Mouse (Mus musculus): Measurements from ENCODE around the gene Cul5.

Cul5 gene

DNA sequence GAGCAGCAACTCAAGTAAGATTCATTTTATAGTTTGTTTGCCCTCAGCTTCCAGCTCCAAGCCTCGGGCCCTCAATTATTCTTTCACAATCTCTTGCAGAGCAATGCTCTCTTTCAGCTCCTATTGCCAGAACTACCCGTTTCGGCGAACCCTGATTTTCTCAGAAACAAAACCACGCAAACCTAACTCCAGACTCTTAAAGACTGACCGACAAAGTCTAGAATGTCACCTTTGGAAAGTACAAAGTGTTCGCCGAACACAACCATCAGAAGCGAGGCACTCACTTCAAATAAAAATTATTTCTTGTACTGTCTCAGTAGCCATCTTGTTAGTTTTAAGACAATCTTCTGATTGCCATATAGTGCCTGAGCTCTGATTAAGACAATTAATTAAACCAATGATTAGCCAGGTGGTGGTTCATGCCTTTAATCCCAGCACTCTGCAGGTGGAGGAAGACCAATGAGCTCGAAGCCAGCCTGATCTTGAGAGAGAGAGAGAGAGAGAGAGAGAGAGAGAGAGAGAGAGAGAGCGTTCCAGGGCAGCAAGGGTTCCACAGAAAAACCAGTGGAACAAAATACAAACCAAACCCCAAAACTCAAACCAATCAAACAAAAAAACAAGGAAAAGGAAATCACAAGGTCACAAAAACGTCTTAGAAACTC, 60.4 kb downstream of the Cul5 start:
- CTCF ChIA-PET, result interaction anchor here (0.6 kb wide), 1 partner anchor 104 kb away, joined by 4 read pairs; no protein-coding TSS in a partner anchor

DNA sequence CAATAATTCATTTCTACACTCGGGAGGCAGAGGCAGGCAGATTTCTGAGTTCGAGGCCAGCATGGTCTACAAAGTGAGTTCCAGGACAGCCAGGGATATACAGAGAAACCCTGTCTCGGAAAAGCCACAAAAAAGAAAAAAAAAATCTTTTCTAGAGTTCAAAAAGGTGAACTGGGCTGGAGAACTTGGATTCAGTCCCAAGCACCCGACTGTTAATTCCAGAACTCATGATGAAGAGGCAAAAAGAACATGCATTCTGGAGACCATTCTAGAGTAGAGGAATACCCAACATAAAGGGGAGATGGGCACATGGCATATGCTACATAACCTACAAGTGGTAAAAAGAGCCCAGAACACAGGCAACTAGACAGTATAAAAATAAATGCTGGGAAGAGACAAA, 62.0 kb downstream of the Cul5 start:
- CTCF ChIA-PET, result no interaction called here

- CTCF ChIA-PET, result no interaction called here
Observed at GRCm38 (mm10) chr9:53607192-53607591, 62.6 kb downstream of the Cul5 start.

DNA sequence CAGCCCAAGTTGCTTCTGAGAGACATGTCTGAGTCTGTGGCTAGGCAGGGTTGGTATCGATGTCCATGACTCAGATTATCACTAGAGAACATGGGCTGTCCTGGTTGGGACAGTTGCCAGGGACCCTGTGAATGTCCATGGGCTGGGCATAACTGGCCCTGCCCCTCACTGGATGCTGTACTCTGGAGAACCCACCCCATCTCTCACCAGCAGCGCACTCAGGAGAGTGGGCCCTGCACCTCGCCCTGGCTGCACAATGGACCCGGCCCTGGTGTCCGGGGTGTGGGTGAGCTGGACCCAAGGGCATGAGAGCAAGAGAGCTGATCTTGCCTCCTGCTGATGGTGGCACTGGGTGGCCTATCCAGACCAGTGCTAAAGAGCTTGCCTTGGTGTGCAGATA, 64.9 kb downstream of the Cul5 start:
- CTCF ChIA-PET, result no interaction called here

DNA sequence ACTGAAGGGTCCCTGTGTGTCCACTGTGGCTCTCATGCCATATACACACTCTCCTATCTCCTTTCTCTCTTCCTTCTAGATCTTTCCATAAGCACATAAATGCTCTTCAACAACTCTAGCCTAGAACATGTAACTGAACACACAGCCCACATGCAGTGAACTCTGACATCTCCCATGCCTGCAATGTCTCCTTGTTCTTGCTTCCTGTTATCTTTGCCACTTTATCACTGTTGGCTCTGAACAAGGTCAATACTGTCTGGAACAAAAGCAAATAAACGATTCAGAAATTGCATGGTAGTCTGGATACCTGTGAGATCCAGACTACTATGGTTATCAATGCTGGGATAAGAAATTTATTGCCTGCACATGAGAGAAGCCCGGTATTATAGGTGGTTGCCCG, 66.0 kb downstream of the Cul5 start:
- CTCF ChIA-PET, result interaction anchor here (1.6 kb wide), 1 partner anchor 64 kb away, joined by 7 read pairs; no protein-coding TSS in a partner anchor

DNA sequence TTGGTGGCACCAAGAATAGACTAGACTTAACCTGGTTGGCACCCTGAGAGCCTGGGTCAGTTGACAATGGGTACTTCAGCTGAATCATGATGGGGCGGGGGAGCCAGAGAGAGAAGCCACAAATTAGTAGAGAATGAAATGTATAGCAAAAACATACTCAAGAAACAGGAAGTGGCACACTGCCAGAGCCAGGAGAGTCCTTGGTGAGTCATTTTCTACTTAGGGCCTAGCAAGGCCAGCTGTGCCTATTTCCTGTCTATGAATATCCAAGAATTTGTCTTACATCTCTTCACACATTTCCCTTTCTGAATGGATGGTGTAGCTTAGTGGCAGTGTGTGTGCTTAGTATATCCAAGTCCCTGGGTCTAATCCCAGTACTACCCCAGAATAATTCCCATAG, 66.4 kb downstream of the Cul5 start:
- CTCF ChIA-PET, result interaction anchor here (1.6 kb wide), 1 partner anchor 64 kb away, joined by 7 read pairs; no protein-coding TSS in a partner anchor

DNA sequence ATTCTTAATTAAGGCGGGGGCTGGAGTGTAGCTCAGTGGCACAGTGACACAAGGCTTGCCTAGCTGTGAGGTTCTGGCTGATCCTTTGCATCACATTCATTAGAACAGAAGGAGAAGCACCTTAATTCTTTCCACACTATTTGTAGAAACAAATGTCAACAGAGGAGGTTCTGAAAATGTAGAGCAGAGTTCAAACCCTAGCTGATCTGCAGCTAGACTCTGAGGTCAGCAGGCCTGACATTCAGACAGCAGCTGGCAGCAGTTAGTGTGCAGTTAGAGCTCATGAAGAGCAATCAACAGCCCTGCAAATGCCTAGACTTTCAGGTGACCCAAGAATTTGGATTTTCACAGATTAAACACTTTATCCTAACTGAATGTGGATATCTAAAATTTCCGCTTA, 68.3 kb downstream of the Cul5 start:
- CTCF ChIA-PET, result no interaction called here

DNA sequence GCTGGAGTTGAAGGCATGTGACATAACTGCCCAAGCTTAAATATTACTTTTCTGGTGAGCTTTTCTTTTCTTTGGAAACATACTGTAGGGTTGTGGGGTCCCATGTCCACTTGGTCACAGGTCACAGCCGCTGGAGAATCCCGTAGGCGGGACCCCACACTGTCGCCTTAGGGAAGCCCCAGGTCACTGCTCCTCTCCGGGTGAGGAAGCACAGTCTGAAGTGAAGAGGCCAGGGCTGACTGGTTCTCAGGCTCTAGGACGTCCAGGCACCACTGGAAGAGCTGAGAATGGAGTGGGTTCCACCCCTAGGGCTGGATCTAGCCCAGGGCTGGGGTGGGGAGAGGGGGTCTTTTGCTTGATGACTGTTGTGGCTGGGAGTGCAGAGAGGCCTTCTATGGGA, 71.2 kb downstream of the Cul5 start:
- CTCF ChIA-PET, result interaction anchor here (0.5 to 0.6 kb wide), 2 partner anchors 88 to 102 kb away, joined by 3 read pairs; no protein-coding TSS in a partner anchor

GRCm38 (mm10) chr9:53596971-53597600, 72.7 kb downstream of the Cul5 start:
- CTCF ChIA-PET, result no interaction called here

- CTCF ChIA-PET, result interaction anchor here (1.4 kb wide), 1 partner anchor 79 kb away, joined by 3 read pairs; no protein-coding TSS in a partner anchor
Observed at GRCm38 (mm10) chr9:53594764-53595163, 75.0 kb downstream of the Cul5 start.

DNA sequence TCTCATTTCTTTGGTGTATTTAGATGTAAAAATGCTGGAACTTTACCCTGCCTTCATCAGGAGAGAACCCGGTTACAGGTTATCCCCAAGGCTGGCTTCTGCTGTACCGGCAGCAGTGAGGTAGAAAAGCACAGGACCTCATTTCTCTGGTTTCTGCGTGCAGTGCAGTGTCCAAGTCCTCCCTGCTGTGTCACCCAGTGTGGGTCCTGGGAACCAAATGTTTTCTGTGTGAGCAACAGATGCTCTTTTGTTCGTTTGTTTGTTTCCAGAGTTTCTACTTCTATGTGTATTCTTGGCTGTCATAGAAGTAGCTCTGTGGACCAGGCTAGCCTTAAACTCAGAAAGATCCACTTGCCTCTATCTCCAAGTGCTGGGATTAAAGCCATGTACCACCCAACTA, 87.9 kb downstream of the Cul5 start:
- CTCF ChIA-PET, result no interaction called here

GRCm38 (mm10) chr9:53575721-53576120, 94.1 kb downstream of the Cul5 start:
- CTCF ChIA-PET, result no interaction called here

DNA sequence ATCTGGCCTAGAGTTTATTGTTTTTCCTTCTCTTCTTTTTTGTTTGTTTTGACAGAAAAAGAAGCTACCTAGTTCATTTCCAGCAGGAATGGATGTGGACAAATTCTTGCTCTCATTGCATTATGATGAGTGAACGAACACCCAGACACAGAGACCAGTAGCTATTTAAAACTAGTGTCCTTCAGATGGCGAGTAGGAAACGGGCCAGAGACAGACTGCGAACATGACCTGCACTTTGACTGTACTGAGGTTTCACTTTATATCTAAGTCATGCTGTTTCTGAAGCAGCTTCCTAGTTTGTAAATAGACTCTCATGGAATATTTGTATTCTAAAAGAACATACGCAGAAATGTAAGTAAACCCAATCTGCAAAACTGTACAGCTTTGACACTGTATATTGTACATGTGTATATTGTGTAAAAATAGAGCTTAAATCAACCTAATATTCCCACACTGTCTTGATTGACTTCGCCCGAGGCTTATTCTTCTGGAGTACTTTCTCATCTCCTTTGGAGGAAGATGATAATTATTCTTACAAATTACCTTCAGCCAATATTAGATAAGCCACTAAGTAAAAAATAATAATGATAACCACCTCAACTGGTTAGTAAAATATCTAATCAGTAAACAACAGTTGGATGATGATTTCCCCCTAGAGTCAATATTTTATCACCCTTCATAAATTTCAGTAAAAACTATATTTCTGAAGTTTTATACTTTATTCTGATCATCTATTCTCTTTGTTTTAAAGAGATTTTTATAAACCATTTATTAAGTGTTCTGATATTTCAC, 97.1 kb downstream of the Cul5 start:
- CTCF ChIA-PET, result no interaction called here

GRCm38 (mm10) chr9:53570662-53571061, 99.2 kb downstream of the Cul5 start:
- CTCF ChIA-PET, result no interaction called here

Data from spleen, embryonic (tissue).